Mouse (Mus musculus) embryonic facial prominence, embryonic 11.5 days (tissue): ENCODE measurements around the gene Spred2. TPM values are rescaled to one million over a fixed set of nuclear protein-coding genes. Genes with fewer than 3 reads are reported as not detected.

ENCODE experiments used
- ATAC-seq: fragments of 200-750 bp; cut with Nextera tagmentation; replicated peaks from 2 replicates; pipeline ENCODE4 v1.8.0; 2017; ENCODE audit warnings: low read depth; ENCODE audit not compliant: insufficient number of reproducible peaks, low FRiP score, low TSS enrichment
- DNase-seq: peaks from one replicate; pipeline ENCODE4 v3.0.0-alpha.2; 2015; ENCODE audit warnings: low spot score
- H3K27ac ChIP-seq: fragments of 300-500 bp; sonication (generic); replicated peaks from 2 replicates; pipeline ENCODE4 v1.5.1; 2014; ENCODE audit warnings: mild to moderate bottlenecking, low read depth, low read length, control low read depth
- H3K27me3 ChIP-seq: fragments of 300-500 bp; sonication (generic); 2 replicates; pipeline ENCODE4 v1.6.1; 2014; ENCODE audit warnings: mild to moderate bottlenecking, low read length, moderate library complexity, mixed read lengths; ENCODE audit not compliant: control insufficient read depth, insufficient read depth
- H3K36me3 ChIP-seq: fragments of 300-500 bp; sonication (generic); replicated peaks from 2 replicates; pipeline ENCODE4 v1.6.1; 2014; ENCODE audit warnings: low read depth, mild to moderate bottlenecking, low read length, moderate library complexity, mixed read lengths; ENCODE audit not compliant: control insufficient read depth, insufficient read depth
- H3K4me1 ChIP-seq: fragments of 300-500 bp; sonication (generic); 2 replicates; pipeline ENCODE4 v1.6.1; 2014; ENCODE audit warnings: low read length, mixed read lengths; ENCODE audit not compliant: control insufficient read depth, insufficient read depth
- H3K4me2 ChIP-seq: fragments of 300-500 bp; sonication (generic); 2 replicates; pipeline ENCODE4 v1.6.1; 2014; ENCODE audit warnings: low read depth, mild to moderate bottlenecking, control low read depth, low read length, moderate library complexity
- H3K4me3 ChIP-seq: fragments of 300-500 bp; sonication (generic); 2 replicates; pipeline ENCODE4 v1.5.1; 2014; ENCODE audit warnings: low read depth, low read length, control low read depth
- H3K9ac ChIP-seq: fragments of 300-500 bp; sonication (generic); replicated peaks from 2 replicates; pipeline ENCODE4 v1.6.1; 2014; ENCODE audit warnings: mild to moderate bottlenecking, control low read depth, low read length
- H3K9me3 ChIP-seq: fragments of 300-500 bp; sonication (generic); replicated peaks from 2 replicates; pipeline ENCODE4 v1.6.1; 2016; ENCODE audit warnings: mild to moderate bottlenecking, low read length, inconsistent platforms, mixed read lengths; ENCODE audit not compliant: control insufficient read depth
- WGBS: fragments of 180-500 bp; shearing (Covaris S2); extraction: QIAGEN DNeasy Blood & Tissue Kit; methylation state at CpG from one replicate; pipeline ENCODE4 v1.1.7; 2014; 5-methylcytosine and 5-hydroxymethylcytosine counted together
- polyA plus RNA-seq: library from polyadenylated mRNA; unstranded; fragments of >200 nt; fragmentation: Nextera tagmentation; extraction: Ambion mirVana; gene quantifications from 2 replicates; pipeline ENCODE4 v1.2.1, GENCODE M21; 2014

Spred2 gene
- polyA plus RNA-seq, 1 experiment from 2014 or later = 6.4 TPM

DNA sequence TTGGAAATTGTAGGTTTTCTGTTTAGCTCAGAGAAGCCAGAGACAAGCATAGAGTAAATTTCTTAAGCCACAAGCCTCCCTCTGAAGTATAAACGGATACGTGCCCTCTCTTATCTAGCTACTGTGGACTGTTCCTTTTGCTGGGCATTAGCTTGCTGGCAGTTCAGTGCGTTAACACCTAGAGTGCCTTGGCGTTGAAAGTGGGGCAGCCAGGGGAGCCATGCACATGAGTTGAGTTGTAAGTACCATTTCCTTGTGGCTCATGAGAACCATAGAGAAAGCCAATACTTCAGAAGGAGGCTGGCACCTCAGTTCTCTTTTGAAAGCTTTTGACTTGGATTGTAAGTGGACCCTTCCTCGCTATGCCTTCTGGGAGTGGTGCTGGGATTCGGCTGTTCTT is 58.6 kb downstream of the Spred2 start:
- Histone ChIP-seq H3K4me3 (no peak overlapping the region), H3K9me3 (no peaks in the 10 kb centered on the region), H3K27me3 (no peaks in the 10 kb centered on the region), H3K4me1 (peaks cover 7% of the 10 kb centered on the region), H3K4me2 (no peak overlapping the region), H3K9ac (no peak overlapping the region), H3K27ac (no peak overlapping the region), H3K36me3 (no peaks in the 10 kb centered on the region)
- ATAC-seq = no peak
- 72% methylated on average over 6 of the region's 6 CpGs for WGBS
- no peak for DNase-seq

DNA sequence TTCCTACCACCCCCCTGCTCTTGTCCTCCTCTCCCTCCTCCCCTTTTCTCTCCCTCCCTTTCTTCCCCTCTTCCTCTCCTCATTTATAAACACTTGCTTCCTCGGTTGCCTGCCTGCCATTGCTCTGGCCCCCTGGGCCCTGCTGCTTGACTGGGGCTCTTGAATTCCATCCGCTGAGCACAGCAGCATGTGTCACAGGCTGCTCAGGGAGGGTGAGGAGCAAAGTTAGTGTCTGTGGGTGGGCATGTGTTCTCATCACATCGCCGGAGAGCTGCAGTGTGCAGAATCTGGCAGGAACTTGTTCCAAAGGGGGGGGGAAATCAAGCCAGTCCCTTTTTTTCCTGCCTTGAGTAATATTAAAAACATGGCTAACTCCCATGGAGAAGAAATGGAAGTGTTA is 59.1 kb downstream of the Spred2 start:
- no peak overlapping the region for H3K9ac ChIP-seq
- no peak overlapping the region for H3K4me2 ChIP-seq
- no peak; the same call in 1 of the 2 replicates for ATAC-seq
- 31% methylated on average over 4 of the region's 4 CpGs for WGBS
- no peak overlapping the region for H3K27ac ChIP-seq
- no peaks in the 10 kb centered on the region for H3K9me3 ChIP-seq
- no peaks in the 10 kb centered on the region for H3K27me3 ChIP-seq
- H3K4me3 ChIP-seq = no peak overlapping the region
- H3K36me3 ChIP-seq = no peaks in the 10 kb centered on the region
- peaks cover 7% of the 10 kb centered on the region for H3K4me1 ChIP-seq
- no peak for DNase-seq

DNA sequence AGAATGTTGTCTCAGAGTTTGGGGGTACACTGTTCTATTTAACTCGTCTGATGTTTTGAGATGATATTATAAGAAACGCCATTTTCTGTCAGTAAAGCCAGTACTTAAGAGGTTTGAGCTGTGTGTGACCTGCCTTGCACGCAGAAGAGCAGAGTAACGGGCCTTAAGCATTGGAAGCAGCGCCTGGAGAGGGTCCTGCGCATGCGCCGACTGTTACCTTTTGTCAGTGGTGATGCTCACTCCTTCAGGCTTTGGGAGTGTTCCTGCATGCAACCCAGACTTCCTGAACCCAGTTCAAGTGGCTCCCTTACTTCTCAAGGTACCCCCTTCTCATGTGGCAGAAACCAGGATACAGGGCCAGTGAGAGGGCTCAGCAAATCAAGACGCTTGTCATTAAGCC is 59.9 kb downstream of the Spred2 start:
- Histone ChIP-seq H3K4me3 (no peak overlapping the region), H3K27ac (no peak overlapping the region), H3K27me3 (no peaks in the 10 kb centered on the region), H3K9me3 (no peaks in the 10 kb centered on the region), H3K4me2 (no peak overlapping the region), H3K9ac (no peak overlapping the region), H3K4me1 (peaks cover 7% of the 10 kb centered on the region), H3K36me3 (no peaks in the 10 kb centered on the region)
- 77% methylated on average over 9 of the region's 9 CpGs for WGBS
- no peak for DNase-seq
- no peak for ATAC-seq

DNA sequence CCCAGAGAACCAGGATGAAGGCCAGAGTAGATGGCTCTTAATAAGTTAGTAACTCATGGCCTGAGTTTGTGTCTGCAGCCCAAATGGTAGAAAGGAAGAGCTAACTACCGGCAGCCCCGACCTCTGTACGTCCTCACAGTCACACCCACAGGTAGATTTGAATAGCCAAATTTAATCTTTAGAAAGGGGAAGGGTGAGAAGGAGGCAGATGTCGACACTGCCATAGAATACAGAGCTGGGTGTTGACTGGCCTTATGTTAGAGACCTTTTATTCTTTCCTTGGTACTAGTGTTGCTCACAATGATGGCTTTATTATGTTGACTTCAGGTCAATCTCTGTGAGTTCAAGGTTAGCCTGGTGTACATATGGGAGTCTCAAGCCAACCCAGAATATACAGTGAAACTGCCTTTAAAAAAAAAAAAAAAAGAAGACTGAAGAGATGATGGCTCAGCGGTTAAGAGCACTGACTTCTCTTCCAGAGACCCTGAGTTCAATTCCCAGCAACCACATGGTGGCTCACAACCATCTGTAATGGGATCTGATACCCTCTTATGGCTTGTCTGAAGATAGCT is 61.2 kb downstream of the Spred2 start:
- H3K27ac ChIP-seq = no peak overlapping the region
- peaks cover 7% of the 10 kb centered on the region for H3K4me1 ChIP-seq
- DNase-seq (no peak), ATAC-seq (no peak)
- no peaks in the 10 kb centered on the region for H3K27me3 ChIP-seq
- no peaks in the 10 kb centered on the region for H3K9me3 ChIP-seq
- H3K9ac ChIP-seq = no peak overlapping the region
- no peaks in the 10 kb centered on the region for H3K36me3 ChIP-seq
- 58% methylated on average over 5 of the region's 5 CpGs for WGBS
- H3K4me3 ChIP-seq = no peak overlapping the region
- H3K4me2 ChIP-seq = no peak overlapping the region

DNA sequence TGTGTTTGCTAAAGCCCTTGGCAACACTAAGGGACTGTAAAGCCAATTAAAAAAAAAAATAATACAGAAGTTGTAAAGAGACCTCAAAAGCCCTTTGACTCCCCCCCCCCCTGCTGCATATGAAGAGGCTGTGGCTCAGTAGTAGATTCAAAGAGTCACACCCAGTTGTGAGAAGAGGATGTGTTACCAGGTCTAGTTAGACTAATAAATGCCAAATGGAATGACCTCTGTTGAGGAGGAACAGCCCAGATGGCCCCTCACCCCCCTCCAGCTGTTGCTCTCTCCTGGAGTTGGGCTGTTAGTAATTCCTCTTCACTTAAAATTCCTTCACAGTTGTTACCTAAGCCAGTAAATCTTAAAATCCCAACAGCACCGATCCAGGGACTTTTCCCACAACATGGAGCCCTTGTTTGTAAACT is 62.3 kb downstream of the Spred2 start:
- Histone ChIP-seq H3K4me2 (no peak overlapping the region), H3K27ac (no peak overlapping the region), H3K9ac (no peak overlapping the region), H3K4me1 (peaks cover 7% of the 10 kb centered on the region), H3K36me3 (no peaks in the 10 kb centered on the region), H3K27me3 (no peaks in the 10 kb centered on the region), H3K4me3 (no peak overlapping the region), H3K9me3 (no peaks in the 10 kb centered on the region)
- 14% methylated on average over 1 of the region's 1 CpGs for WGBS
- peak; percentile 60 for DNase-seq
- ATAC-seq = no peak

DNA sequence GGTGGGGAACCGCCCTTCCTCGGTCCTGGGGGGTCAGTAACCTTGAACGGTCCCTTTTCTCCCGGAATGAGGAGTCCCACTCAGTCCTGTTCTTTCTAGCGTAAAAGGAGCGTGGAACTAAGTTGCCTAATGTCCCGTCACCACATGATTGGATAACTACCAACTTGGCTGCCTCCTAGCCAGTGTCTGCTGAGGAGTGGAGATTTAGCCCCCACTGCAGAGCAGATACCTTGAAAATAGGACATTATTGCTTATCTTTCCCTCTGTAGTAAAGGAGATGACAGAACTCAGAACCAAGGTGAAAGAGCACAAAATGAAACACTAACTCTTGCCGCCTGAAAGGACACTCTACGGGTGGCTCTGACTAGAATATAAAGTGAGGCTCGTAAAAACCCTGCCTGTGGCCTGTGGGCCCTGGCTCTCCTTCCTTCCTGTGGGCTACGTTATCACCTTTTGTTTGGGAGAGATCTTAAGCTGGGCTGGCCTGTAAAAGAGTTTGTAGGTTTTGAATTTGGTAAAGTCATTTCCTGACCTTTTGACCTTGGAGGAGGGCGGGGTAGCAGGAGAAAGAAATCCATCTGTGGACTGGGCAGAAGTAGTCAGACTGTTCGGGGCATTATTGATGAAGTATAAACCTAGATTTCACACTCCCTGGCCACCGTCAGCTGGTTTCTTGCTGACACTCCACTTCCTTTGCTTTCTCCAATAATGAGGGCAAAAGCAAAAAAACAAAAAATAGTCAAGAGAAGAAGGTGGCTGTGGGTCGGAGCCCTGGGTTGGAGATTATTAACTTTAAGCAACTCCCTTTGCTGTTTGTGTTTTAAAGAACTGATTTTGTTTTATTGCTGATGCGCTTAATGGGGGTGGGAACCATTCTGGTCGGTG is 62.9 kb downstream of the Spred2 start:
- ATAC-seq (0 out of 2 replicates have a peak, but pooled peaks have one; percentile 41), DNase-seq (no peak)
- Histone ChIP-seq H3K27ac (no peak overlapping the region), H3K4me2 (no peak overlapping the region), H3K36me3 (no peaks in the 10 kb centered on the region), H3K9me3 (no peaks in the 10 kb centered on the region), H3K9ac (no peak overlapping the region), H3K4me3 (no peak overlapping the region), H3K4me1 (peaks cover 7% of the 10 kb centered on the region), H3K27me3 (no peaks in the 10 kb centered on the region)
- WGBS = 23% methylated on average over 17 of the region's 17 CpGs

DNA sequence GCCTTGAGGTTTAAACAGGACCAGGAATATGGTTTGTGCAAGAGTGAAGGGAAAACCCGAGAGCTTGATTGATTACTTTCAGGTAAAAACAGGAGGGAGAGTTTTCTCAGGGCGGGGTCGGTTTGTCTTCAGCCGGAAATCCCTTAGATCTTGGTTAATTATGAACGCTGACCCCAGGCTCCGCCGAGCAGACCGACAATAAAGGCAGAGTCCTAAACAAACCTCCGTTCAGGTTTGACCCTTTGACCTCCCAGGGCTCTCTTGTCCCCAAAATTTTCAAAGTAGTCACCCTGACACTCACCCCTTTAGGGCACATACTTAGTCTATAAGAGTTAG is 63.5 kb downstream of the Spred2 start:
- H3K36me3 ChIP-seq = no peaks in the 10 kb centered on the region
- DNase-seq = no peak
- H3K4me2 ChIP-seq = no peak overlapping the region
- H3K9me3 ChIP-seq = no peaks in the 10 kb centered on the region
- H3K27ac ChIP-seq = no peak overlapping the region
- no peak overlapping the region for H3K4me3 ChIP-seq
- no peaks in the 10 kb centered on the region for H3K27me3 ChIP-seq
- no peak for ATAC-seq
- H3K4me1 ChIP-seq = peaks cover 6% of the 10 kb centered on the region
- WGBS = 5% methylated on average over 9 of the region's 9 CpGs
- no peak overlapping the region for H3K9ac ChIP-seq

DNA sequence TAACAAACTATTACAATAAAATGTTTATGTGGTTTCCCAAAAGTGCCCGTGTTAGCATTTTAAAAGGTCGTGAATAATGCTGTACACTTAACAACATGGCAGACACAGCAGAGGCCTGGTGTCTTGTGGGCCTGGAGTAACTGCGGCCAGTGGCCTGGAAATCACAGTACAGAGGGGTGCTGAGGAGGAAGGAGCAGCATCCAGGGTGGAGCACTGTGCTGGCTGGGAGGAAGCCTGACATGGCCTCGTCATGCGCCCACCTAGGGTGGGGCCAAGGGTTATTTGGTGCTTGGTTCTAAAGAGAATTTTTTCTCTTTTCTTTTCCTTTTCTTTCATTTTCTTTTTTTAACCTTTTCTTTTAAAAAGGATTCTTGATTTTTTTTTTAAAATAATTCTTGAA is 64.0 kb downstream of the Spred2 start:
- DNase-seq (no peak), ATAC-seq (no peak)
- no peak overlapping the region for H3K9ac ChIP-seq
- no peak overlapping the region for H3K4me3 ChIP-seq
- WGBS = 53% methylated on average over 5 of the region's 5 CpGs
- H3K36me3 ChIP-seq = no peaks in the 10 kb centered on the region
- H3K4me1 ChIP-seq = peaks cover 3% of the 10 kb centered on the region
- no peaks in the 10 kb centered on the region for H3K27me3 ChIP-seq
- H3K27ac ChIP-seq = no peak overlapping the region
- H3K9me3 ChIP-seq = no peaks in the 10 kb centered on the region
- no peak overlapping the region for H3K4me2 ChIP-seq
